ENCODE assay signal across 12 mouse cellular contexts in the genomic region with DNA sequence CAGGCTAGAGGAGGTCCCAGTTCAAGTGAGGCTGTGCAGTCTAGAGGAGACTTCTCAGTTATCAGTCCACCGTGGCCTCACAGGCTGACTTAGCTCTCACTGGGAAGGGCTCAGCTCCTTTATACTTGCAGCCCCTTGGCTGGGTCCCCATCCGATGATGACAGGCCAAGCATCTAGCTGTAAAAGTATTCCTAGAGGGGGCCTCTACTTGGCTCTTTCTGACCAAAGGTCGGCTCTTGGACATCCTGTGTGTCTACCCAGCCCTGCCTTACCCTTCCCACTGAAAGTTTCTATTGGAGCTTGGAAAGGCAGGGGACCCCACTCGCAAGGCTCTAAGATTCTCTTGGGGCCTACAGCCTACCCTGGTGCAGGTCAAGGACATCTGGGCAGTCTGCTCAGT.
"Had no signal": no experiment of that assay in that cellular context is flagged by ENCODE, and none has a peak within 500 bp of the region (broad histone marks: within the 10 kb centered on the region; RNA-seq: fewer than 3 reads in every experiment).

No protein-coding gene starts in this region.

- H3K9me3 ChIP-seq: limb, embryonic 15.5 days; midbrain, embryonic 12.5 days; neural tube, embryonic 15.5 days had no signal

- H3K4me3 ChIP-seq: limb, embryonic 15.5 days; midbrain, embryonic 12.5 days; myocyte; neural tube, embryonic 15.5 days had no signal

- H3K9ac ChIP-seq: limb, embryonic 15.5 days; liver, embryonic 14.5 days; midbrain, embryonic 12.5 days; neural tube, embryonic 15.5 days had no signal

- H3K4me2 ChIP-seq: limb, embryonic 15.5 days; midbrain, embryonic 12.5 days; neural tube, embryonic 15.5 days had no signal

- H3K27ac ChIP-seq: limb, embryonic 15.5 days; liver, embryonic 14.5 days; midbrain, embryonic 12.5 days; neural tube, embryonic 15.5 days had no signal

- DNase-seq: kidney, postnatal 36 days; layer of hippocampus, adult 9-11 months; layer of hippocampus, postnatal 36 days; lung, adult 18-20 months; right cerebral cortex, adult 18-20 months; right cerebral cortex, postnatal 4 days; thymus, postnatal 36 days had no signal
